Mouse (Mus musculus) cortical plate, adult 2 months (tissue): ENCODE results near the gene Fam135a.

Experiments
- CTCF ChIP-seq: fragments of 200-500 bp; IDR thresholded peaks from 2 replicates; pipeline ENCODE4 v1.5.1; 2011; ENCODE audit warnings: mild to moderate bottlenecking, control low read depth, low read length; ENCODE audit not compliant: insufficient read depth; ENCODE audit errors: extremely low read depth
- POLR2A ChIP-seq: fragments of 200-500 bp; IDR thresholded peaks from 2 replicates; pipeline ENCODE4 v1.6.1; 2011; ENCODE audit warnings: mild to moderate bottlenecking, low read length, control low read depth; ENCODE audit not compliant: insufficient read depth; ENCODE audit errors: extremely low read depth

GRCm38 (mm10) chr1:24007621-24008020 lies 92.5 kb downstream of the Fam135a start:
- TF ChIP-seq CTCF: no peak
- no peak for TF ChIP-seq POLR2A
